Mouse (Mus musculus) myocyte (in vitro differentiated cells): ENCODE results near the gene Dcbld2.

ENCODE experiments used
- CEBPB ChIP-seq: IDR thresholded peaks from 2 replicates; pipeline ENCODE4 v1.6.1; 2011; ENCODE audit warnings: mild to moderate bottlenecking, moderate library complexity; ENCODE audit not compliant: poor library complexity, insufficient read depth, severe bottlenecking
- E2F4 ChIP-seq: IDR thresholded peaks from one replicate; pipeline ENCODE4 v1.6.1; 2011; ENCODE audit warnings: mild to moderate bottlenecking, control low read depth, moderate library complexity; ENCODE audit not compliant: insufficient read depth
- MAX ChIP-seq: IDR thresholded peaks from one replicate; pipeline ENCODE4 v1.6.1; 2011; ENCODE audit warnings: low read depth, mild to moderate bottlenecking, control low read depth
- MYOD1 ChIP-seq, 3 experiments: IDR thresholded peaks; one replicate each; pipeline ENCODE4 v1.6.1; 2011; ENCODE audit warnings: control low read depth in 2 of 3, low read depth in 2 of 3, mild to moderate bottlenecking in 2 of 3, moderate library complexity in 1 of 3; ENCODE audit not compliant: insufficient read length in 2 of 3, control insufficient read depth in 1 of 3
- MYOG ChIP-seq, 3 experiments: IDR thresholded peaks; one replicate each; pipeline ENCODE4 v1.6.1; 2011; ENCODE audit warnings: control low read depth in 2 of 3, low read depth in 2 of 3, mild to moderate bottlenecking in 2 of 3; ENCODE audit not compliant: insufficient read length in 2 of 3, control insufficient read depth in 1 of 3, insufficient read depth in 1 of 3
- POLR2A ChIP-seq: IDR thresholded peaks from one replicate; pipeline ENCODE4 v1.6.1; 2011; ENCODE audit warnings: low read depth, mild to moderate bottlenecking, control low read depth, moderate library complexity; ENCODE audit not compliant: insufficient read length
- REST ChIP-seq: IDR thresholded peaks from one replicate; pipeline ENCODE4 v1.6.1; 2011; ENCODE audit warnings: mild to moderate bottlenecking, control low read depth, moderate library complexity; ENCODE audit not compliant: insufficient read depth, insufficient read length
- SRF ChIP-seq: IDR thresholded peaks from one replicate; pipeline ENCODE4 v1.6.1; 2011; ENCODE audit warnings: low read depth; ENCODE audit not compliant: control insufficient read depth, insufficient read length
- TCF12 ChIP-seq: IDR thresholded peaks from one replicate; pipeline ENCODE4 v1.6.1; 2011; ENCODE audit warnings: mild to moderate bottlenecking, control low read depth; ENCODE audit not compliant: poor library complexity, insufficient read depth, severe bottlenecking
- TCF3 ChIP-seq: IDR thresholded peaks from one replicate; pipeline ENCODE4 v1.6.1; 2011; ENCODE audit warnings: low read depth, control low read depth; ENCODE audit not compliant: insufficient read length
- USF1 ChIP-seq: IDR thresholded peaks from one replicate; pipeline ENCODE4 v1.6.1; 2011; ENCODE audit warnings: low read depth, mild to moderate bottlenecking, control low read depth, moderate library complexity

DNA sequence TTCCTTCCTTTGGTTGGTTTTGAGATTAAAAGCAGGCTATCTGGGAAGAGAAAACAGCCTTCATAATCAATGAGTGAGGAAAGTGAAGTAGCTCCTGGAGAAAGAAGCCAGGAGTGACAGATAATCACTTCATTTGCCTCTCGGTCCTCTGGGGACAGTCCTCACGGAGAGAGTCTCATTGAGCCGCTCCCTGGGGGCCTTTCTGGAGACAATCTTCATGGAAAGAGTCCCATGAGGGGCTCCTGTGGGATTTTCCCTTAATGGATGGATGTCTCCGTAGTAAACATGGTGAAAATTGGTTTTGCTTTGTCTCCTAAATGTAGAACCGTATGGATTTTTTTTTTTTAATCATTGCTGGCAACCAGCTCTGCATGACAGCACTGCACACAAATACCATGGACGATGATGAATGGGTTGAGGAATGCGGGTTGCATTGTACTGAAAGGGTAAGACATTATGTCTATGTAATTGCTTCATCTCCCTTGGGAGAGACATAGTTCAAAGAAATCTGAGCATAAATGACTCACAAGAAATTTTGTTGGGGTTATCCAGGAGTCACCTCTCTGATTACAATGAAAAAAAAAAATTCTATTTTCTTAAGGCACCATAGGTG is 19.0 kb upstream of the Dcbld2 start:
- TF ChIP-seq POLR2A (no peak), USF1 (no peak), E2F4 (no peak), CEBPB (peak; percentile 94), SRF (no peak), REST (no peak), MYOD1 (IDR thresholded peaks at IDR 0.05; ENCODE audit: control insufficient read depth in 1 of 3, insufficient read length in 2 of 3, low read depth in 2 of 3) (no peak), MAX (no peak), MYOG (IDR thresholded peaks at IDR 0.05; ENCODE audit: control insufficient read depth in 1 of 3, insufficient read depth in 1 of 3, insufficient read length in 2 of 3, low read depth in 2 of 3) (no peak), TCF12 (no peak), TCF3 (no peak)
